Mouse (Mus musculus) kidney, adult 8-10 months (tissue): Measurements from ENCODE around the gene Ralgds.

Experiments used
- DNase-seq, 2 experiments: peaks; one replicate each; pipeline ENCODE4 v3.0.0; 2022

Gene Ralgds

DNA sequence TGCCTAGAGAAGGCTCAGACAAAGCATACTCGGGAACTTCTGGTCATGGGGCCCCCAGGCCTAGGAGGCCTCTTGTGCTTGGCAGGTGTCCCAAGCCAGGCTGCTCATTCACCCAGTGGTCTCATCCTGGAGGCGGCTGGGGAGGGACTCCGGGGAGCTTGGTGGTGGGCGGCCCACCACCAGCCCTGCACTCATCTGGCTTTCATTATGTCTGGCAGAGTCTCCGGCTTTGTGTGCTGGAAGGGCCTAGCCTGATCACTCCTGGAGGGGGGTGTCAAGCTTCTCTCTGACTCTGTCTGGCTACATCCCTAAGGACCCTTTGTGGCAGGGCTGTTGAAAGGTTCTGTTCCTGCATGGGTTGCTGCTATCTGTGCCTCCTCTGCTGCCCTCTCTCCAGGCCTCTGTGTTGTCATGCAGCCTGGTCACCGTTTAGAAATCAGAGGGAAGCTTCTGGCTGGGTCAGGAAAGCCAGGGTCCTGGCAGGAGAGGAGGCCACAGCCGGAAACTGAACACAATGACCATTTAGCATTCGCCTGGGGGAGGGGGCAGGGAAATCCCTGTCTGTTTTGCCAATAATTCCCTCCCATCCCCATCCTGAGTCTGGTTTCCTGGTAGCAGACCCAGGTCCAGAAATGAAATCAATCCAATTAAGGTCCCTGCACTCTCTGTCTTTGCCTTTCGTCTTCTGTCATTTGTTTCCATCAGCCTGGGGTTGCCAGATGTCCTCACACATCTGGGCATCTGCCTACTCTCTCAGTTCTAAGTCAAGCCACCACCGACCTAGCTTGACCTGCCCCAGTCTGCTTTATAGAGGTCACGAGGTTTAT lies 21.7 kb downstream of the Ralgds start:
- DNase-seq: peak in 1 of 2 experiments; percentile 44

DNA sequence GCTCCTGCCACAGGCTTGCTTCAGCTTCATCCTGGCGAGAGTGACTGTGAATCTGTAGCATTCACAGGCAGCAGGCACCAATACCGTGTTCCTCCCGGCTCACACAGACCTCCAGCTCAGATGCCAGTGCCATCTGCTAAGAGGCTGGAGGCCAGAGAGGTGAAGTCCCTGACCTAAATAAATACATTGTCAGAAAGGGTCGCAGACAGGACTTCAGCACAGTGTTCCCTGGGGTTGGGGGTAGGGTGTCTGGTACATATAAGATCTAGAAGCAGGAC lies 22.3 kb downstream of the Ralgds start:
- no peak for DNase-seq

DNA sequence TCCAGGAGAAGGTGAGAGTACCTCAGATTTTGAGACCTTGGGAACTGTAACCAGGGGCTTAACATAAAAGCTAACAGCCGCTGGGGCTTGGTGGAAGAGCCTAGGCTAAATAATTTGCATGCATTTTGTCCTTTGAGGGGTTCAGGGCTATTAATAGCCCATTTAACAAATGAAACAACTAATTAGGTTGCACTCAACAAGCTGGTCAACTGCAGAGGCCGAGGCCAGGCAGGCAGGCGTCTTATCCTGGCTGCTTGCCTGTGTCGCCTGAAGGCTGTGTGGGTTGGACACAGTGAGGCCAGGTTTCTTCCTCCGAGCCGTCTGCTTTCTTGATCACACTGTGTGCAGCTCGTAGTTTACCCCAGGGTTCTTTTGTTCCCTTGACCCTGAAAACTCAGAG lies 22.7 kb downstream of the Ralgds start:
- DNase-seq: no peak

DNA sequence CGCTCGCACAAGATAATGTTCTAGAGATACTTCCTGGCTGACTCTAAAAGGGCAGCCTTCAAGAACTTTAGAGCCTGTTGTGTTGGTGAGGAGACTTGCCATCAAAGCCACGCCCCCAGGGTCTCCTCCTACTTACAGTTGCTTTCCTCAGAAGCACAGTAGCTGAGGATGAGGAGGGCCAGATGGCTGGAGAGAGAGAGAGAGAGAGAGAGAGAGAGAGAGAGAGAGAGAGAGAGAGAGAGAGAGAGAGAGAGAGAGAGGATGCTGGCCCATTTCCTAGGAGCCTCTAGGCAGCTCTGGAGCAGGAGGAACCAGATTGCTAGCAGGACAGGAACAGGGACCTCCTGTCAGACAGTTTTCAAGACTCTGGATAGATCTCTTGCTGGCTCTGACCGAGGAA lies 23.2 kb downstream of the Ralgds start:
- DNase-seq: no peak

DNA sequence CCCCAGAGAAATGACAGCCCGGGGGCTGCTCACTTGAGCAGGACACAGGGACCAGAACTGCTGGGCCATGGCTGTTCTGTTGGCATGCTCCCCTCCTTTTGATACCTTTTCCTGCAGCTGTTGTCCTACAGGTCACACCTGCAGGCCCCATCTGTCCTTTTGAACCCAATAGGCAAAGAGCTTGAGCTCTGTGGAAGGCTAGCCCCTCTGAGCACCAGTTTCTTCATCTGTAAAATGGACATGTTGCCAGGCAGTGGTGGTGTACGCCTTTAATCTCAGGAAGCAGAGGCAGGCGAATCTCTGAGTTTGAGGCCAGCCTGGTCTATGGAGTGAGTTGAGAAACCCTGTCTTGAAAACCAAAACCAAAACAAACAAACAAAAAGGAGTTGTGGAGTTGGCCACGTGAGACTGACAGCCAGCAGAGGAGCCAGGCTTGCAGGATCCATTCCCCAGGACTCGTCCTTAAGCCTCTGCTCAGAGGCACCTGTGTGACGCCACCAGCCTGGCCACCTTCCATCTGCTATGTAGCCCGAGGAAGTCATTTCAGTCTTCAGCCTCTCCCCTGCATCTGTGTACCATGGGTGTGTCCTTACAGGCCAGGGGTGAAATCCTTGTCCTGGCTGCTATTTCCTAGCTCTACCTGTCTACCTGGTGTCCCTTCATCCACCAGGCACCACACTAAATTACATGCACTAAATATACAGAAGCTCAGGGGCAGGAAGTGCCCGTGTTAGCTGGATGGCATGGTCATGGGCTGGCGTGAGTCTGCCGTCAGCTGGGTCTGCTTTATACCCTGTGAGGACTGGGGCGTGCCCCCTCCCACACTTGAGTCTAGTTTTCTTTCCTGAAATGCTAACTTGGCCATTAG lies 24.1 kb downstream of the Ralgds start:
- no peak for DNase-seq

DNA sequence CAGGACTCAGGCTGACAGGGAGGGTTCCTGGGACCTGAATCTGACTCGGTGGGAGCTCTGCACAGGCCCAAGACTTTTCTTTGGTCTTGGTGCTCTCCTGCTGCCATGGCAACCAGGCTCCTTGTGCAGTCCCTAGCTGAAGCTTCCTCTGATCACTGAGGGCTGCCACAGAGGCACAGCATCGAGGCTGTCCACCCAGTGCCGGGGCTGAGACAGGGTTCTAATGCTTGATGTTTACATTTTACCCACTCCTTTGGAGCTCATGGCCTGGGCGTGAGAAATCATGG lies 24.7 kb downstream of the Ralgds start:
- DNase-seq: no peak

DNA sequence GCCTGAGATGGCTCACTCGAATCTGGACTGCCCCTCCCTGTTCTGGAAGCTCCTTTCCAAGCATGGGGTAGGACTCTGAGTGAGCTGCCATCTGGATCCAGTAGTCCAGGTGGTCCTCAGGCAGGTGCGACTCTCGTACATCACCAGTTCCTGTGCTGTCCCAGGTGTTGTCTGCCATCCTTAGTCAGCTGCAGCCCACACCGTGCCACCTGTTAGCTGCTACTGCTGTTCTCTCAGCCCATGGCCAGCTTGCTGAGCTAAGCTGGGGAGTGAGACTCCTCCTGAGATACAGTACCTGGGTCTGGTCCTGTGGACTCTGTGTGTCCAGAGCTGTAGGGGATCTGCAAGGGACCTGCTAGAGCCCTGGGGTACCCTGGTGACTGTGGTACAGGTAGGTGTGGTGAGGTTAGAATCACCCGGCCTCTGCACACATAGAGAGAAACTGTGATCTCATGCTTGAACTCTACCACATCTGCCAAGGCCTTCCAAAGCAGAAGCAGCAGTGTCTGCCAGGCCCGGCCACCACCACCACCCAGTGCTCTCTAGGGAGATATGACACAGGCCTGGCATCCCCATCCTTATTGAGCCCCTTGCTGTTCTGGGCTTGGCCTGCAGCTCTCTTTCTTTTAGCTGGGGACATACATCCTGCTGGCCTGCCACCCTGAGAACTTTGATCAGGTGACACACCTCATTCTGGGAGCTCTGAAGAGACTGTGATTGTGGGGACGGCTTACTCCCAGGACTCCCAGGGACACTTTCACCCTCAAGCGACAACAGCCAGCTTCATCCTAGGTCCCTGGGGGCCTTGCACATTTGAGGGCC lies 25.3 kb downstream of the Ralgds start:
- DNase-seq: no peak

DNA sequence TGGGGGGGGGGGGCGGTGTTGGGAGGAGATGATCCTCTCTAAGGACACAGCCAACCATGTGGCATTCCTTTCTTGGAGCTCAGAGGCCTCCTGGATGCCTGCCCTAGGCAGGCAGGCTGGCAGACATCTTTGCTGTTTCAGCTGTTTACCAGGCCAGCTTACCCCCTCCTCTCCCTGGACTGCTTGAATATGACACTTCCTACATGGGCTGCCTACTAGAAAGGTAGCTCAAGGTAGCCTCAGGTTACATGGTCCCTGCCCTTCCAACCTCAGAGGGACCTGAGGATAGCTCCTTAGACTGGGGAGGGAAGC lies 25.8 kb downstream of the Ralgds start:
- no peak for DNase-seq

DNA sequence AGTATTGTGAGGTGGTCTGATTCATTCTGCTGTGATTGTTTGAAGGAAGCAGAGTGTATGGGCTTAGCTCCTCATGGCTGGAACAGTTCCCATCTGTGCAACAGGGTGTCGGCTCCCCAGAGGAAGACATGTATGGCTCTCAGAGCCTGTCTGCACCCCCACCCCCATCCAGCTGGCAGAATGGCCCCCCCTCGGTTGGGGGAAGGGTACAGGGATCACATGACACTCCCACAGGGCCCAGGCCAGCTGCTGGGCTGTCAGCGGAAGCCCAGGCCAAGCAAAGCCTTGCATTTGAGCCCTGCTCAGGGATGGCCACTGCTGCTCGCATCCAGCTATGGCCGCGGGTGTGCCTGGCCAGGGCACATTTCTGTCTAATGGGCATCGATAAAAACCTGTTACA lies 26.3 kb downstream of the Ralgds start:
- no peak for DNase-seq

DNA sequence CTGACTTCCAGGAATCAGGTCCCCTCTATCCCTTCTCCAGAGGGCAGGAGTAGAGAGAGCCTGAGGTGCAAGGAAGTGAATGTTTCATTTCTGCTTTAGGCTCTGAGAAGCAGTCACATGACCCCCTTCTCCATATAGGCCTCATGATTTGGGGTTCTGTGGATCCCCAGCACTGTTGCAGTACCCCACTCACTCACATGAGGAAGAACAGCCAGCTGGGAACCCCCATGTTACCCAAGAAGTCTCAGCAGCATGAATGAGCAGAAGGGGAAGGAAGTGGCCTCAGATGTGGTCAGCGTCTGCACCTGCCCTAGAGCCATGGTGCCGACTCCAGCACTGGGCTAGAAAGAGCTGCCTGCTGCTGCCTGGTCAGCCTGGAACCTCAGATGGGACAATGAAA lies 27.0 kb downstream of the Ralgds start:
- DNase-seq: no peak

DNA sequence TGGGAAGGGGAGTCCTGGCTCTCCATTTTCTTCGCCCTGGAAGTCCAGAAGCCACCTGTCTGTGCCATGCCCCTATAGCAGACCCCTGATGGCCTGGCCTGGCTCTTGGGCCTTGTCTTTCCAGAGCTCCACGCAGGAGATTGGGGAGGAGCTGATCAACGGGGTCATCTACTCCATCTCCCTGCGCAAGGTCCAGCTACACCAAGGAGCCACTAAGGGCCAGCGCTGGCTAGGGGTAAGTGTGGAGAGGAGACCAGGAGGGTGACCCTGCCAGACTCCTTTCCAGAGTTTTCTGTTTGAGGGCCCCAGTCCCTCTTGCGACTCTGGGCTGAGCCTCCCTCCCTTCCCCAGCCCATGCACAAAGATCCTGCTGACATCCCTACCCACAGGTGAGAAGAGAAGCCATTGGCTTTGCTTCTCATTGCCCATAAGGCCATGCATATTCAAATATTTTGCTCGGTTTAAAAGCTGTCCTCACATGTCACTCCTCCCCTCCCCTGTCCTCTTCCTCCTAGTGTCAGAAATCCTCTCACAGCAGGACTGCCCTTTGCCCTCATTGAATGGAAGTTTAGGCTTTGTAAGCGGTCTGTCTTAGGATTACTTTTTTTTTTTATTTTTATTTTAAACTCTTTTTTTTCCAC lies 27.8 kb downstream of the Ralgds start:
- no peak for DNase-seq

DNA sequence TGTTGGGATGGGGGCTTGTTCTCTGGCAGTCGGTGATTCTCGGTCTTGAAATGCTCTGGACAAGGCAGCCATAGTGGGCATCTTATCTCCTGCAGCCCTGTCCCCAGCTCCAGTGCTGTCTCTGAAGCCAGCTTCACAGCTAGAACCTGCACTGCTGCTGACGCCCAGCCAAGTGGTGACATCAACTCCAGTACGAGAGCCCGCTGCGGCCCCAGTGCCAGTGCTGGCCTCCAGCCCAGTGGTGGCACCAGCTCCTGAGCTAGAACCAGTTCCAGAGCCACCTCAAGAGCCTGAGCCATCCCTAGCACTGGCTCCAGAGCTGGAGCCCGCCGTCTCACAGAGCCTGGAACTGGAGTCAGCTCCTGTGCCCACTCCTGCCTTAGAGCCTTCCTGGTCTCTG lies 31.0 kb downstream of the Ralgds start:
- DNase-seq: no peak

DNA sequence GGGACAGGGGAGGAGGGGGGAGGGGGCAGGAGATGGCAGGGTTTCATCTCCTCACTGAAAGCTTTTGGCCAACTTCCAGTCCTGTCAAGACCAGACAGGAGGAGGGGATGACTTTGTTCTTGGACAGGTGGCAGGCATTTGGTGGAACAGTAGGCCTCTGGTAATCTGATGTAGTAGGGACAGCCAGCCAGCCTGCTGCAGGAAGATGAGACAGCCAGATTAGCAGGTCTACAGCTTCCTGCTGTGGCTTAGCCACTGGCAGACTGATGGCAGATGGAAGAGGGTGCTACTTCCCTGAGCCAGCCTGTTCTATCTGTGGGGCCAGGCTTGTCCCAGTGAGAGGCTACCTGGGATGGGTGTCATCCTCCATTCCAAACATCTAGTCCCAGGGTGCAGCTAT lies 33.1 kb downstream of the Ralgds start:
- no peak for DNase-seq

DNA sequence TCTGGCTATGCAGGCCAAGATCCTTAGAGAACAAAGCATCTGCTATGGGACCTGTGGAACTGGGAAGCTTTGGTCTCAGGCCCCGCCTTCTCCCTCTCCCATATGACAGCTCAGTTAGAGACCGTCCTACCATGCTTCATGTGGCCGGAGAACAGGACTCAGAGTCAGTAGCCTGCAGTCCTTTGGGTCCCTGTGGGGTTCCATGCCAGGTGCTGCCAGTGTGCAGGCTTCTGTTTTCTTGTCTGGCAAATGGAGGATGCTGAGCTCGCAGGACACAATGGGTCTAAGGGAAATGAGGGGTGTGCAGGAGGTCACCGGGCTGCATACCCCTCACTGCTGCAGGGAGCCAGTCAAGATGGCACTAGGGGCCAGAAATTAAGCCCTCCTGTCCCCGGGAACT lies 33.6 kb downstream of the Ralgds start:
- no peak for DNase-seq

DNA sequence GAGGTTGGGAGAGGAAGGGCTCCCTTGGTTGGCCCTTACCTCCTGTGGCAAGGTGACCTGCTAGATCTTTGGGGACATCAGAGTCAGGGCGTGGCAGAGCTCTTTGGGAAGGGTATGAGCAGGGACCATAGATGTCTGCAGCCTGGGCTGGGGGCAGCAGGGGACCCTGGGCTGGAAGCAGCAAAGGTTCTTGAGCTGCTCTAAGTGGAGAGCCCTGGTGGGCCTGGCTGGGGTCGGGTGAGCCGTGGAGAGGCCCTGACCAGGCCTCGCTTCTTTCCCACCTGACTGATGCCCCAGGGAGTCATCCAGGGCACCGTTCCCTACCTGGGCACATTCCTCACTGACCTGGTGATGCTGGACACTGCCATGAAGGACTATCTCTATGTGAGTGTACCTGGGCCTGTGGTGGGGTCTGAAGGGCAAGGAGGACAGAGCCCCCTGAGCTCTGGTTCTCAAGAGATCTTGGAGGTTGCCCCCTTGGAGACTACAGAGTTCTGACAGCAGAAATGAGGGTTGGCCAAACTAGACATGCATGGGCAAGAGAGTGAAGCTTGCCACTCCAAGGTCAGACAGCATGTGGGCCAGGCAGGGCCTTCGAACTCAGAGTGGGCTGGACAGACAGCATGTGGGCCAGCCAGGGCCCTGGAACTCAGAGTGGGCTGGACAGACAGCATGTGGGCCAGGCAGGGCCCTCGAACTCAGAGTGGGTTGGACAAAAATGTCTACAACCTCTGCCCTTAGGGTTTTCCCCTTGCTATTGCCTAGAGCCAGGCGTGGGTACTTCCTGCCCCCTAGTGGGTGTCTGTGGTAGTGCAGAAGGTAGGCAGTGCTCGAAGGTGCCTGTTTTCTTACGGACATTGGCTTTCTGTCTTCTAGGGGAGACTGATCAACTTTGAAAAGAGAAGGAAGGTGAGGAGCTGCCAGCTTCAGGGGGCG lies 34.6 kb downstream of the Ralgds start:
- DNase-seq: peak; percentile 72 to 91

DNA sequence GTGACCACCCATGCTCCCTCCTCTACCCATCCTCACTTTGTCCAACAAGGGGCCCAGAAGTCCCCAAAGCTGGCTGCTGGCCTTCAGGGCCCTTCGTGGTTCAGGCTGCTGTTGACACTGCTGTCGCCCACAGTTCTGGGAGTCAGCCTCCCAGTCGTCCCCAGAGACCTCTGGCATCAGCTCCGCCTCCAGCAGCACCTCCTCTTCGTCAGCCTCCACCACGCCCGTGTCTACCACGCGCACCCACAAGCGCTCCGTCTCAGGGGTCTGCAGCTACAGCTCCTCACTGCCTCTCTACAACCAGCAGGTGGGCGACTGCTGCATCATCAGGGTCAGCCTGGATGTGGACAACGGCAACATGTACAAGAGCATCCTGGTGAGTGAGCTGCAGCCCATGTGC lies 36.2 kb downstream of the Ralgds start:
- DNase-seq: no peak

DNA sequence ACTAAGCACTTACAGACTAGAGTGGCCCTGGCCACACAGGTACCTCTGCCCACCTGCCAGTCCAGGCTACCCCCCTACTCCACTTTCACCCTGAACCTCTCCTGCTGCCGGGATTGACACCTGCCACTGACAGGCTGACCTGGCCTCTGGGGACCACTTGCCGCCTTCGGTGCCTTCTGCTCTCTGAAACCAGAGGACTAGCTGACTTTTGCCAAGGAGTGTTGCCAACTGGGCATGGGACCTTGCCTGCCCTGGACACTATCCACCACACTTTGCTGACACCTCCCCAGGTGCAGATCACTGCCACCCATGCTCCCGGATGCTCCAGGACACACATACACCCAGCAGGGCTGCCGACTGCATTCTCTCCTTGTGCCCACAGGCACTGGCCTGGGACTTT lies 39.4 kb downstream of the Ralgds start:
- DNase-seq: no peak

DNA sequence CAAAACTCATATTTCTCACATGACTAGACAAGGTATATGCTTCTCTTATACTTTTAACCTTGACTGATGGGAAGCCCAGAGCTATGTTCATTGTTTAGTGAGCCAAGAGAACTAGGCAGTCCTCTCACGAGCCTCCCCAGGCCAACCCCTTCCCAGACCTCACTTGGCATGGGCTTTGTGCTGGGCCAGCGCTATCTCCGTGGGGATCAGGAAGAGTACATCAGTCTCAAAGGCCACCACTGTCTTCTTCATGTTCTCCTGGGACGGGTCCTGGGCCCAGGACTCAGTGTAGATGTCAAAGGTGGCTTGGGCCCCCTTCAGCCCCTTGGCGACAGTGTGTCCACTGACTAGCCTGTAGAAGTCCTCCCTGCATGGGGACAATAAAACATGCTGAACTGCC lies 44.5 kb downstream of the Ralgds start:
- no peak for DNase-seq

DNA sequence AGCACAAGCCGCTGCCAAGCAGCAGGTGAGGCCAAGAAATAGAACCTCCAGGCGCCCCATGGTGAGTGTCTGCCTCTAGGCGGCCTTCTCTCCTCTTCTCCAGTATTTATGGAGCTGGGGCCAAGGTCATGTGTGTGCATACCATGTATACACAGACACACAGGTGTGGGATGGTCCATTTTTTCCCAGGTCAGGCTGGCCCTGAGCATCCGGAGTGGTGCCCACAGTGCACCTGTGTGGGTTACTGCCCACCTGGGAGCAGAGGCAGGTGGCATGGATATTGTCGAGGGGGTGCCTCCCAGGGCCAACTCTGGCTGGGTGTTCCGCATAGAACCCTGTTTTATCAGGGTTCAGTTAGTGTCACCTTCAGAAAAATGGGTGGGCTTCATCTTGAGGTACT lies 50.4 kb downstream of the Ralgds start, which contains the start of gene Cel:
Gene Cel, minus strand, starts transcription at position 101 of the 400 bp plus-strand sequence.
- DNase-seq: no peak

DNA sequence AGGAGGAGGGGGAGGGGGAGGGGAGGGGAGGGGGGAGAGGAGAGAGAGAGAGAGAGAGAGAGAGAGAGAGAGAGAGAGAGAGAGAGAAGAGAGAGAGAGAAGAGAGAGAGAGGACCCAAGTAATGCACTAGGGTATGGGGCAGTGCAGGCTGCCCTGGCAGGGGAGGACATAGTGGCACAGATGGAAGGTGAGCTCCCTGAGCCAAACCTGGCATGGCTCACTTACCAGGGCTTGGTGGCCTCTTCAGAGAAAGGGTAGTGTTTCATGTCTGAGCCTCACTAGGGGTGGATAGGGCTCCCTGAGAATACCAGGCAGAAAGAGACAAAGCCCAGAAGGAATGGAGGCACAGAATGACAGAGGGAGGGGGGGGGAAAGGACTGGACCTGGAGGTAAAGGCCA lies 50.9 kb downstream of the Ralgds start:
- no peak for DNase-seq

DNA sequence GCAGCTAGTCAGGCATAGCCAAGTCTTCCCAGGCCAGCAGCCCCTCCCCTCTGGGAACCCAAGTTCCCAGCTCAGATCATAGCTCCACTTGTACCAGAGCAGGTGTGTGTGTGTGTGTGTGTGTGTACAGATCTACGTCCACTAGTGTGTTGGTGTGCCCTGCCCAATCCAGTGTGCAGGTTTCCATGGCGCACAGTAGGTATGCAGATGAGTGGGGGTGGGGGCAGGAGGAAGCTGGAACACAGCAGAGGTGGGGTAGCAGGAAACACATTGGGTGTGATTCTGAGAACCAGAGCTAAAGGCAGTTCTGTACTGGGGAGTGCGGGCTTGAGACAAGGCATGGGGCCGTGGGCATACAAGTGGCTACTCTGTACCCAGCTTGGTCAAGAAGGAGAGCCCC lies 51.5 kb downstream of the Ralgds start:
- DNase-seq: no peak

DNA sequence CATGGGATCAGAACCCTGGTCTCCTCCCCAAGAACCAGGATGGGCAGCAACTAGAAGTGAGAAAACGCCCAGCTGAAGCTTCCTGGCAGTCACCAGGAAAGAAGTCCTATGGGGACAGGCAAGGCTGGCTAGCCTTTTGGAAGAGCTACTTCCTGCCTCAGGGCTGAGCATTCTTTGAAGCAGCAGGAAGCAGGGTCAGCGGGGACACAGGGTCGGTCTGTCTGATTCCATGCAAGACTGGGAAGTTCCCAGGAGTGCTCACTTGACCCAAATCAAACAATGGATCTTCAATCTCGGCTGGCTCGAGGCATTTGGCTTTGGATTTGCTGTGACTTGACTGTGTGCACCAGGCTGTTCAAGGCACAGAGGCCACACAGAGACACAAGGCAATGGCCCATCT lies 53.6 kb downstream of the Ralgds start:
- DNase-seq: peak; percentile 29 to 51
